Mouse (Mus musculus): Measurements from ENCODE around the gene Gba.
A peak's percentile ranks its signal among the peaks of the same experiment; 100 is the strongest.

Gba gene

DNA sequence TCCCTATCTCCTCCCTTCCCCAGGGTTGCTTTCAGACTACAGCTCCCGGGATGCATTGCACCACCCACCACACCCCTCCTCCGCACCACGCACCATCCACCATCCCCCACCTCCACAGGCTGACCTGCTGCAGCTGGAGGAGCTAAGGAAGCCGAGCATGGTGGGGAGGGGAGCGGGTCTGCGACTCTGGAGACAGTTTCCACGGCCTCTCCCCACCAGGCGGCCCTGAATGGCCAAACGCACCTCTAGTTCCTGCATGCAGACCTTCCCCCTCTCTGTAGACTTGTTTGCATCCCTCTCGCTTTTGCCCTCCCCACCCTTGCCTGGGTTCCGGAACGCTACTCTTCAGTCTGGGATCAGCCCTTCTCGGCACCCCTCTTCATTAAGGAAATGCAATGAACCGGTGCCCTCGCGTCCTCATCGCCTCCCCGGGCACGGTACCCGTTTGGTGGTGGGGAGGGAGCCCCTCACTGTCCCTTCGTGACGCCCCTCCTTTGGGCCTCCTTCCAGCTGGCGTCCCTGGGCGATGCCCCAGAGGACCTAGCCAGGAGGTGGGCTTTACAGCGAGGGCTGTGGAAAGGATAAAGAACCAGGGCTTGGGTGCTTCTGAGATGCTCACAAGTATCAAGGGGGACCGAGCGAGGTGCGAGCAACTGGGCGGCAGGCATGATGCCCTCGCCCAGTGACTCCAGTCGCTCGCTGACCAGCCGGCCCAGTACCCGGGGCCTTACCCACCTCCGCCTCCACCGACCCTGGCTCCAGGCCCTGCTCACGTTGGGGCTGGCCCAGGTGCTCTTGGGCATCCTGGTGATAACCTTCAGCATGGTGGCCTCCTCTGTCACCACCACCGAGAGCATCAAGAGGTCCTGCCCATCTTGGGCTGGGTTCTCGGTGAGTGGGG lies 19.4 kb upstream of the Gba start, which contains the start of gene Fam189b:
TSS of gene Fam189b (plus strand) at position 86 of the 901 bp plus-strand sequence.
- peak; percentile 80 to 88 for DNase-seq

DNA sequence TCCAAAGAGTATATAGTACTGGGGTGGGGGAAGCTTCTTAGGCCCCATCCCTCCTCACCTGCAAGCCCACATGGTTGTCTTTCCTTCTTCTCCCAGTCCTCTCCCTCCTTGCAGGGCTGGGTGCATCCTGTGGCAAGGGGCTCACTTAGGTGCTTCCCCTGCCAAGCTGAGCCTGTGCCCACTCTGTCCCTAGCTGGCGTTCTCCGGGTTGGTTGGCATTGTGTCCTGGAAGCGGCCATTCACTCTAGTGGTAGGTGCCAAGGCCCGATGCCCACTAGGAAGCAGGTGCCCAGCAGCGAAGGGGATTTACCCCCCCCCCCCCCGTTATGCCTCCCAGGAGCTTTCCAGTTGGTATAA lies 18.8 kb upstream of the Gba start:
- DNase-seq = no peak

DNA sequence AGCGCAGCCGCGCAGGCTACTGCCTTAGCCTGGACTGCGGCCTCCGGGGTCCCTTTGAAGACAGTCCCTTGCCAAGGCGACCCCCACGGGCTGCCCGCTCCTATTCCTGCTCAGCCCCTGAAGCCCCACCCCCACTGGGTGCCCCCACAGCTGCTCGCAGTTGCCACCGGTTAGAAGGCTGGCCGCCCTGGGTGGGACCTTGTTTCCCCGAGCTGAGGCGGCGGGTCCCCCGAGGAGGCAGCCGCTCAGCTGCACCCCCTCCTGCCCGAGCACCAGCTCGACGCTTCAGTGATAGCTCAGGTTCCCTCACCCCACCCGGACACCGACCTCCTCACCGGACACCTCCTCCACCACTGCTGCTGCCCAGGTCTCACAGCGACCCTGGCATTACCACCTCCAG lies 15.5 kb upstream of the Gba start:
- peak; percentile 67 to 78 for DNase-seq

DNA sequence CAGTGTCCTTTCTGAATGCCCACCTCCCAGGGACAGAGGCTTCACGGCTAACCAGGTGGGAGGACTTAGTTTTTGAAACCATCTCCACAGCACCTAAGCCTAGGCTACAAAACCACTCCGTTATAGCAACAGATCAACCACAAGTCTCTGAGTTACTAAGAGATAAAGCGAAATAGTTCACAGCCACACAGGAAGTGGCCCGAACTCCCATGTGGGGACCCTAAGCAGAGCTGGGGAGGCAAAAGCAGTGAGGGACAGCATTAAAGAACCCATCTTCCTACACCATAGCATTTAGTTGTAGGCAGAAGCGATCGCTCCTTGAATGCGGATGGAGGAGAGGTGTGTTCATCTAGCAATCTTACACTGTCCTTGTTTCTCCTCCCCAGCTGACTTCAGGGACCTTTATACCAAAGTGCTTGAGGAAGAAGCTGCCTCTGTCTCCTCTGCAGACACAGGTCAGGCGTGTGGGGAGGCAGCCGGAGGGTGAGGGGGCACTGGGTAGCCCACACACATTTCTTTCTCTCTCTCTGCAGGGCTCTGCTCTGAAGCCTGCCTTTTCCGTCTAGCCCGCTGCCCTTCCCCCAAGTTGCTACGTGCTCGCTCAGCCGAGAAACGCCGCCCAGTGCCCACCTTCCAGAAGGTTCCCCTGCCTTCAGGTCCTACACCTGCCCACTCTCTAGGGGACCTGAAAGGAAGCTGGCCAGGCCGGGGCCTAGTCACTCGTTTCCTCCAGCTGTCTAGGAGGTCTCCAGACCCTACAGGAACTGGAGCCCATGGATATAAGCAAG lies 14.8 kb upstream of the Gba start:
- peak; percentile 50 to 68 for DNase-seq

DNA sequence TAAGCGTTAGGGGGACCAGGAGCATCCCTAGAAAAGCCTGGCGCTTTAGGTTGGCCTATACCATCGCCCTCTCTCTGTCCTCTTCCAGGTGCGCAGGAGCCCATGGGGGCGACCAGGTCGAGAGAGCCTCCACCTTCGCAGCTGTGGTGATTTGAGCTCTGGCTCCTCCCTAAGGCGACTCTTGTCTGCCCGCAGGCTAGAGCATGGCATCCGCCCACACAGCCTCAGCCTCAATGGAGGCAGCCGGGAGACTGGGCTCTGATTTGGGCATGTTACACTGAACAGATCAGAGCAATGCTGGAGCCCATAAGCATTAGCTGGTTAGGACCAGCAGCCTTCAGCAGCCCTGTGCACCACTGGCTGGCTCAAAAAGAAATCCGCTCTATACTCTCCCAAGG lies 14.3 kb upstream of the Gba start:
- DNase-seq = peak in 1 of 2 experiments; percentile 60

DNA sequence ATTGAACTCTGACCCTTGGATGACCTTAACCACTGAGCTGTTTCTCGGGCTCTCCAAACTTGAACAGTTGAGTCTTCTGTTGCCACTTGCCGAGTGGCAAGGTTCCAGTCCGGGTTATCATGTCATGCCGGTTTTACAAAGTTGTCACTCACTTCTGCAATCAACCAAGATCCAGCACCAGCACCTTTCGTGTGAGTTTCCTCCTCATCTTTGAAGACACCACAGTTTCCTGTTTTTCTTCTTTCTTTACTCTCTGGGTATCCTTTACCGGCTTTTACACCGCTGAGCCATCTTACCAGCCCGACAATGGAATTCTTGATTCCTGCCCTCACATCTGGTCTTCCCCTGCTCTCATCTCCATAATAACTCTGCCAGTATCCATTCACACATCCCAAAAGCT lies 12.3 kb upstream of the Gba start:
- DNase-seq = peak in 1 of 2 experiments; percentile 64

DNA sequence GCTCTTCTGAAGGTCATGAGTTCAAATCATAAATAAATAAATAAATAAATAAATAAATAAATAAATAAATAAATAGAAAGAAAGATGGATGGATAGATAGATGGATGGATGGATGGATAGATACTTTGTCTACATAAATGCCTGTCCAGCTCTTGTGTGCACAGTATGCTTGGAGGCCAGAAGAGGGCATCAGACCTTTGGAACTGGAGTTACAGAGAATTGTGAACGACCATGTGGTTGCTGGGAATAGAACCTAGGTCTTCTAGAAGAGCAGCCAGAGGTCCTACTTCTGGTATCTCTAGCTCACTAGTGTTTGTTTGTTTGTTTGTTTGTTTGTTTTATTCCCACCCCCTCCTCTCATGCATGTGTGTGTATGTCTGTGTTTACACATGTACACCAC lies 9.4 kb upstream of the Gba start:
- no peak for DNase-seq

DNA sequence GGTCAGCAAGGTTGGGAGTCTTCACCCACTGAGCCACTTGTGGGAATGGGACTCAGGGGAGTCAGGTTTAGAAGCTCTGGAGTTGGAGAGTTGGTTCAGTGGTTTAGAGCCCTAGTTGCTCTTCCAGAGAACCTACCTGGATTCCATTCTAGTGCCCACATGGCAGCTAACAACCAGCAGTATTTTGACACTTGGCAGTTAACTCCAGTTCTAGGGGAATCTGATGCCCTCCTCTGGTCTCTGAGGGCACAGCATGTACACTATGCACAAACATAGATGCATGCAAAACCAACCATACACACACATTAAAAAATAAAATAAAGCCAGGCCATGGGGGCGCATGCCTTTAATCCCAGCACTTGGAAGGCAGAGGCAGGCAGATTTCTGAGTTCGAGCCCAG lies 8.9 kb upstream of the Gba start:
- DNase-seq = no peak

DNA sequence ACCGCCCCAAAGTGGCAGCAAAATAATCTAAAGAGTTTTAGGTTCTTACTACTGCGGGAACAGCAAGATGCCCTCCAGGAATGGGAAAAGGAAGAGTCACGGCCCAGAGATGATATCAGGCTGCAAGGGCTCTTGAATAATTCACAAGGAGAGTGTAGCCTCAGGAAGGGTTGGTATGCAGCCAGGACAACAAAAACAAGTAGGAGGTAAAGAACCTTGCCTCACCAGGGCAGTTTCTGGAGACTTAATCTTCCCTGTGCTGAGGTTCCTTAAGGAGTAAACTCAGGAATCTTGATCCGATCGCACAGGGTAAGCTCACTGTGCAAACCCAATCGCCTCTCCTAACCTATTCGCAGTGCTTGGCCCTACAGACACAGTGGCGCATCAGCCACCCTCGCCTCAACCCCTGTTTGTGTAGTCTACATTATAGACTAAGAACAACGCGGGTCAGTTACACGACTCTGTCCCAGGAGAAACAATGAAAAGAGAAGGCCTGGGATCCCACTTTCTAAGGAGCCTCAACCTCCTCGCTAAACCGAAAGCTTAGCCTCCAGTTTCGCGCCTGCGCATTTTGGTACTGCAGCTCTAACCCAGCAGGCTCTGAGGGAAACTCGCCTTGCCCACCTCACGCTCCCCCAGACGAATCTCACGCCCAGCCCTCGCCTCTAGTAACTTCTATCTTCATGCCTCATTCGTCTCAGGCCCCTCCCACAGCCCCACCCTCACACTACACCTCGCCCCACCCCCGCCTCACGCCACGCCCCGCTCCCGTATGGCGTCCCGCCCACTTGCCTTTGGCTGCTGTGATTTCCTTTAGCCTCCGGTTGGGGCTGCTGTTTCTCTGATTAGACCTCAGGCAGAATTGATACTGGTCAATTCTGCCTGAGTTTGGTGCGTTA lies 6.5 kb upstream of the Gba start:
- peak; percentile 91 to 93 for DNase-seq

DNA sequence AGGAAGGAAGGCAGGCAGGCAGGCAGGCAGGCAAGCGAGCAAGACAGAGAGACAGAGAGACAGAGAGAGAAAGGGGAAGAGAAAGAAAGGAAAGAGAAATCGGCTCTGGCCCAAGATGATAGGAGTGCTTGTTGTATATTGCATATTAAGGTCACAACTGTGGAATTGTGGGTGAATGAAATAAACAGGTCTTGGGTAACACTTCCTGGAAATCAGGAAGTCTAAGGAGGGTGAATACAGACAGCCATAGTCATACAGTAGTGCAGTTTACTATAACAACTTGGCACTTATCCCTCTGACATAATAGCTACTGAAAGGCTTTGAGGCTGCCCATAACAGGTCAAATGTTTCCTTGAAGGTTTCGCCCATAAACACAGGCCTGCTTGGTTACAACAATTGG lies 2.9 kb upstream of the Gba start:
- no peak for DNase-seq

DNA sequence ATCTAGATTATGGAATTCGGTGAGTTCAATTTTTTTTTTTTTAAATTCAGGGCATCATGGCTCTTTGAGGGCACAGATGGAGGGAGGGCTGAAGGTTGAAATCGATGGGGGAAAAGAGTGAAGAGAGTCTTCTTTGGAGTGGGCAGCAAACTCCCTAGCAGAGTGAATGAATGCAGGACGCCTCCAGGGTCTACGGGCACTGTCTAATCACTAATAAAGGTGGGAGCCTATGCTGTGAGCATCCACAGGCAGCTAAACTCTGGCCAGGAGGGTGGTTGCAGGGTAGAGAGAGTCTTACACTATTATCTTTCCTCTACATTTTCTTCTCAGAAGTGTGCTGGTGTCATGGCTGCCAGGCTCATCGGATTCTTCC lies 400 bp downstream of the Gba start:
- no peak for DNase-seq

DNA sequence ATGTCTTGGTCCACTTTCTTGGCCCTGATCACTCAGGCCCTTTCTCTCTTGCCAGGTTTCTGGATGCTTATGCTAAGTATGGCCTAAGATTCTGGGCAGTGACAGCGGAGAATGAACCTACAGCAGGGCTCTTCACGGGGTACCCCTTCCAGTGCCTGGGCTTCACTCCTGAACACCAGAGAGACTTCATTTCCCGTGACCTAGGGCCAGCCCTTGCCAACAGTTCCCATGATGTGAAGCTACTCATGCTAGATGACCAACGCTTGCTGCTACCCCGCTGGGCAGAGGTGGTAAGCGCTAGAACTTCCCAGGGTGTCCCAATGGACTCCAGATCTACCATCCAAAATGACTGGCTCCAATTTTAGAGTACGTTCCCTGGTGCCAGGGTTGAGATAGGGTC lies 3.4 kb downstream of the Gba start:
- no peak for DNase-seq

DNA sequence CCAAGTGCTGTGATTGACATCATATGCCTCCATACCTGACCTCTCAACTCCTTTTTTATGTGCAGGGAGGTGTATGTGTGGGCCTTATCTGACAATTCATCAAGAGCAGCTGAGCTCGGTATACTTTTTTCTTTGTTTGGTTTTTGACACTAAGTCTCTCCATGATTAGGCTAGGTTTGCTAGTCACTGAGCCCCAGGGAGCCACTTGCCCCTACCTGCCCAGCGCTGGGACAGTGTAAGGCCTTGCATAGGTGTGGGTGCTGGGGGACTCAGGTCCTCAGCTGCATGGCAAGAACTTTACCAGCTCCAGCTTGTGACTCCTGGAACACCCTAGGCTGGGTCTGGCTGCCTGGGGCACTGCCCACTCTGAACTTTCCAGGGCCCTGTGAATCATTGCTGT lies 4.0 kb downstream of the Gba start:
- DNase-seq = no peak

DNA sequence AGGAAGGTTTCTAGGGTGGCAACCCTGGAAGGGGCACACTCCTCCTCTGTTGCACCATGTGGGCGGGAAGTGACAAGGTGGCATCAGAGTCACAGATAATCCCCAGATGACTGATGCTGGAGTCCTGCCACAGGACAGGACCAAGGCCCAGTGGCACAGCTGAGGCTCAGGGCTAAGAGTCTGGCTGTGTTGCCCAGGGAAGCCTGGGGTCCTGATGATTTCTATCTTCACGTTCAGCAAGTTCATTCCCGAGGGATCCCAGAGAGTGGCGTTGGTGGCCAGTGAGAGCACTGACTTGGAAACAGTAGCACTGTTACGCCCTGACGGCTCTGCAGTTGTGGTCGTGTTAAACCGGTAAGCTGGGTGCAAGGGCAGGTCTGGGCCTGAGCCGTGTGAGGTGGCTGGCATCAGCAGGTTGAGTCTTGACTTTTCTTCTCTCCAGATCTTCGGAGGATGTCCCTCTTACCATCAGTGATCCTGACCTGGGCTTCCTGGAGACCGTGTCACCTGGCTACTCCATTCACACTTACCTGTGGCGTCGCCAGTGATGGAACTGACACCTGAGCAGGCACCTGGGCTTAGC lies 5.4 kb downstream of the Gba start:
- no peak for DNase-seq

DNA sequence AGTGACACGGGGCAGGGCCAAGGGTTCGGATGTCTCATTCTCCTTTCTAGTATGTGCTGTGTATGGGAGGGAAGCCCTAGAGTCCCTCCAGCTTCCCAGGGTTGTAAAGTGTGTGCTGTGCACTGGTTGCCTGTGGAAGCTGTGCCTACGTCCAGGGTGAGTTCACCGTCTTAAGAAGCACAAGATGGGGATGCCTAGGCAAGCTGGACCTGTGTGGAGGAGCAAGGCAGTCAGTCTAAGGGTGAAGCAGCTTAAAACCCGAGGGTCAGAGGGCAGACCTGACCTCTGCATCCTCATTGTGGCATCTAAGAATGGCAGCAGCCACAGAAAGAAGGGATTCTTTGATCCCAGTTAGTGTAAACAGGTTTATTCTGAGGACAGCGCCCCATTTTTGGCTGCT lies 6.0 kb downstream of the Gba start:
- no peak for DNase-seq

DNA sequence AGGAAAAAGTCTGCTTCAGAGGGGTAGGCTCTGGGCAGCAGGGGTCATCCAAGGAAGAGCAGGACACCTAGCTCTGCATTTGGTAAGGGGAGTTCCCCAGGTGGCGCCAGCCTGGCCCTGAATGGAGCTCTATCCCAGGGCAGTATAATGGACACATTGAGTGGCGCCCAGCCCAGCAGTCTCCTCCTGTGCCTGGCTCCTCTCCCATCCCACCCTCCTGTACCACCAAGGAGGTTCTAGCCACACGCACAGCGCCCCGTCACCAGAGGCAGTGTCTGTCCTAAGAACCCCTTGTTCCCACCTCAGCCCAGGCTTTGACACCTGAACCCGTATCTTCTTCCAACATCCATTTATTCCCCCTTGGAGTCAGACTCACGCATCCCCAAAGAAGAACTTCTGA lies 7.0 kb downstream of the Gba start:
- DNase-seq = no peak

DNA sequence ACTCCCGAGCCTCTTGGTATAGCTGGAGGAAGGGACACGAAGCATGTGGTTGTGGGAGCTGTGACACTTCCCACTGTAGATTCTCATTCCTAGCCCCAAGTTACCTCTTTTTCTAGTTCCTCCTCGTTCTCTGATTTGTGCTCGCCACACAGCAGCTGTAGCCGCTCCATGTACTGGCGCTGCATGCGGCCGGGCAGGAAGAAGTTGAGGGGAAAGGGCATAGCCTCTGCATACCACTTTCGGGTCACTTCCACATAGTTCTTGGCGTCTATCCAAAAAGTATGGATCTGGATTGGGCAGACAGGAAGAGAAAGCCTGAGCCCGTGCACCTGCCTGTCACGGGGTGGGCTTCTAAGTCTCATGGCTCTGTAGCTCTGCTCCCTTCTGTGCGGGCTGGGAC lies 7.4 kb downstream of the Gba start:
- no peak for DNase-seq

DNA sequence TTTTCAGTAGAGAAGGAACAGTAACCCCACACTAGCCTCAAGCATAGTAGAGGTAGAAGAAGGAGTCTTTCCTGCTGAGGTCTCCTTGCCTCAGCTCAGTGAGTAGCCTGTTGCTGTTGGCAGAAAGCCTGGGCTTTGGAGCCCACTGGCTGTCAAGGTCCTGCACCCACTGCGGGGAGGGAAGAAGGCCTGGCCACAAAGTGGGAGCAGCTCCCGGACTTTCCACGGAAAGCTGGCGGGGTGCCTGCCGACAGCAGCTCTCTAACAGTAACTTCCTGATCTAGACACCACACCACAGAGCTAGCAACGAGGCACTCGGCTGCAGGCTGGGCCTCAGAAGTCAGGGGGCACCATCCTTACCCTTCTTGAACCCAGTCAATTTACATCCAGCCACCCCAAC lies 8.0 kb downstream of the Gba start:
- DNase-seq = no peak

DNA sequence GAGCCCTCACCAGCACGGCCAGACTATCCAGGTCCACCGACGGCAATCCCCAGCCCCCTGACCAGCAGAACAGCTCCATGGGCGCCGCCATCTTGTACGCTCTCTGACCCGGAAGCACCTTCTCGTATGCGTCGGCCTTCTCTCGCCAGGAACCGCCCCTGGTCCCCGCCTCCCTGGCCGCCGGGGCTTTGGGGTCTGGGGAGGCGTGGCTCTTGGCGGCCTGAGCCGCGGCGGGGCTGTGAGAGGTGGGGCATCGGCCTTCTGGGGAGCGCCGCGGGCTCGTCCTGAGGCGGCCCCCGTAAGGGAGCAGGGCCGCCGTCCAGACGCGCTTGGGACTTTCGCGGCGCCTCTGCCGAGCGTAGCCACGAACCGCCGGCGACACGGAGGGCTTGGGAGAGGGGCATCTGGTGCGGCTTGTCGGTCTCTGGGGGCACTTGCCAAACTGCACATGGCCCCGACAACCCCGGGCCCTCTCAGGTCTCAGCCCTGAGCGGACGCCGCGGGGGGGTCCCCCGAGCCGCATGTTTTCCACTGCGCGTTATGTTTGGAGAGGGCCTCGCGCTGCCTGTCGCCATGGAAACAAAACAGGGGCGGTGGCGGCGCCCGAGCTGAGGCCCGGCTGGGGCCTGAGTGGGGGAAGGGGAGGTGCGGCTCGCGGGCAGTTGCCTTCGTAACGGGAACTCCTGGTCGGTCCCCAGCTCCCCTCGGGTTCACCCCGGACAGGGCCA lies 11.2 kb downstream of the Gba start:
- peak; percentile 80 to 83 for DNase-seq

DNA sequence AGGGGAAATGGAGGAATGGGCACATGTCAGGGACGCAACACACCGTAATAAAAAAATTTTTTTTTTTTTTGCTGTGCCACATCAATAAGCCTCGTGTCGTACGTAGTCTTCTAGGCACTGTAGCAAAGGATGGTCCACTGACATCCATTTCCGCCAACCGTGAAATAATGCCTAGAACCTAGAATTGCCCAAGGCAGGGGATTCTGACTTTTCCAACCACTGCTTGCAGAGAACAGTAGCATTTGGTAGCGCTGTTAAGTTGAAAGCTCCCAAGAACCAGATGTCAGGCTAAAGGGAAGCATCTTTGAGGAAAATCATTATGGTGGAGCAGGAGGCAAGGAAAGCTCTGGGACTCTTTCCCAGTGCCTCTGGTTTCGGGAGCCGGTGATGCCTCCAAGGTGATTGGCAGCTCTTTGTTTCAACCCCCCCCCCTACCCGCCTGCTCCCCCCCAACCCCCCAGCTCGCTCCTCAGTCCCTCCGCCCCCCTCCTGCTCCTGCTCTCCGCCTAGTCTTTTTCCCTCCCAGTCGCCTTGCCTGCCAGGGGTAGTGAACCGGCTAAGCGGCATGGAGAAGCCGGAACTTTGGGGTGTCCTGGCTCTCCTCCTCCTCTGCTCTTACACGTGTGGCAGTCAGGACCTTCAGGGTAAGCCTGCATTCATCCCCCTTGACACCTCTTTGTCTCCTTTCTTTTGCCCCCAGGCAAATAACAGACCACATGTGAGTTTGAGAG lies 12.1 kb downstream of the Gba start, which contains the start of gene Thbs3:
TSS of gene Thbs3 (plus strand) at position 500 of the 731 bp plus-strand sequence.
- no peak for DNase-seq

DNA sequence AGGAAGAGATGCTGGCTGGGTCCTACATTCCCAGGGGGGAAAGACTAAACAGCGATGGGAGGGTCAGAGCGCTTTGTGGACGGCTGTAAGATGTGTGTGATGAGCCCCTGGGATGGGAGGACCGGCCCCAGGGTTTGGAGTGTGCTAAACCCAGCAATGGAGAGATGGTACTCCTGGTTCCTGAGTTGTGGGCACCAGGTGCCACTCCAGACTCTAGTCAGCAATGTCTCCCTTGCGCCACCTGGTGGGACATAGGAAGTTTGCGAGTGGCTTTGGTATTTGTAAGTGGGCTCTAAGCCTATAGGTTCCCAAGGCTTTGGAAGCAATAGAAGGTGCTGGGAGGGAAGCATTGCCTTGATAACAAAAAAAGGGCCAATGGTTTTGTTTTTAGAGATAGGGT lies 13.1 kb downstream of the Gba start:
- peak; percentile 59 to 68 for DNase-seq
